Mouse (Mus musculus): ENCODE measurements at regions not wholly inside any gene's neighbourhood (a gene's known extent, or its start where the extent isn't known, plus 50 kb on each side); places are given as distances from the start of the nearest gene placed in this dataset.

- Histone ChIP-seq H3K4me2 (ENCODE audit: low read length) (no peak overlapping the region), H3K9me3 (replicated peaks; ENCODE audit: low read length) (no peaks in the 10 kb centered on the region), H3K27ac (no peak overlapping the region), H3K36me3 (ENCODE audit: insufficient read depth, low read length) (no peaks in the 10 kb centered on the region), H3K4me3 (replicated peaks; ENCODE audit: low read depth, low read length) (no peak overlapping the region), H3K4me1 (replicated peaks; ENCODE audit: insufficient read depth, low read length) (no peaks in the 10 kb centered on the region), H3K9ac (ENCODE audit: low read depth, low read length) (no peak overlapping the region), H3K27me3 (ENCODE audit: insufficient read depth, low read length) (no peaks in the 10 kb centered on the region)
- ATAC-seq (replicated peaks; ENCODE audit: low FRiP score, low read depth), result no peak
- TF ChIP-seq CTCF (IDR thresholded peaks at IDR 0.05; ENCODE audit: low read depth), result no peak
- WGBS, result 46% methylated on average over 3 of the region's 3 CpGs
- DNase-seq (ENCODE audit: low spot score), result peak; percentile 16
Measured at GRCm38 (mm10) chr8:33123061-33123587, 305.4 kb upstream of the 5930422O12Rik start.

GRCm38 (mm10) chr8:33126981-33127380 is 301.5 kb upstream of the 5930422O12Rik start:
- DNase-seq (ENCODE audit: low spot score), result no peak
- ATAC-seq (replicated peaks; ENCODE audit: low FRiP score, low read depth), result no peak
- H3K27ac ChIP-seq, result no peak overlapping the region
- H3K4me2 ChIP-seq (ENCODE audit: low read length), result no peak overlapping the region
- WGBS, result 89% methylated on average over 2 of the region's 2 CpGs
- H3K27me3 ChIP-seq (ENCODE audit: insufficient read depth, low read length), result no peaks in the 10 kb centered on the region
- no peak for TF ChIP-seq CTCF (IDR thresholded peaks at IDR 0.05; ENCODE audit: low read depth)
- no peak overlapping the region for H3K9ac ChIP-seq (ENCODE audit: low read depth, low read length)
- H3K9me3 ChIP-seq (replicated peaks; ENCODE audit: low read length), result no peaks in the 10 kb centered on the region
- H3K36me3 ChIP-seq (ENCODE audit: insufficient read depth, low read length), result no peaks in the 10 kb centered on the region
- H3K4me3 ChIP-seq (replicated peaks; ENCODE audit: low read depth, low read length), result no peak overlapping the region
- H3K4me1 ChIP-seq (replicated peaks; ENCODE audit: insufficient read depth, low read length), result no peaks in the 10 kb centered on the region

GRCm38 (mm10) chr8:33138874-33139273 is 289.6 kb upstream of the 5930422O12Rik start:
- no peaks in the 10 kb centered on the region for H3K9me3 ChIP-seq (replicated peaks; ENCODE audit: low read length)
- WGBS, result 7% methylated on average over 2 of the region's 2 CpGs

GRCm38 (mm10) chr8:33139850-33140249 is 288.7 kb upstream of the 5930422O12Rik start:
- ATAC-seq (replicated peaks; ENCODE audit: low FRiP score, low read depth) (no peak), DNase-seq (ENCODE audit: low spot score) (peak; percentile 61)
- Histone ChIP-seq H3K9me3 (replicated peaks; ENCODE audit: low read length) (no peaks in the 10 kb centered on the region), H3K4me2 (ENCODE audit: low read length) (no peak overlapping the region), H3K4me3 (replicated peaks; ENCODE audit: low read depth, low read length) (no peak overlapping the region), H3K27ac (no peak overlapping the region), H3K4me1 (replicated peaks; ENCODE audit: insufficient read depth, low read length) (no peaks in the 10 kb centered on the region), H3K27me3 (ENCODE audit: insufficient read depth, low read length) (no peaks in the 10 kb centered on the region), H3K36me3 (ENCODE audit: insufficient read depth, low read length) (no peaks in the 10 kb centered on the region), H3K9ac (ENCODE audit: low read depth, low read length) (no peak overlapping the region)
- WGBS, result 31% methylated on average over 2 of the region's 2 CpGs
- no peak for TF ChIP-seq CTCF (IDR thresholded peaks at IDR 0.05; ENCODE audit: low read depth)

More at GRCm38 (mm10) chr8:33138874-33139273, 289.6 kb upstream of the 5930422O12Rik start:
- H3K27me3 ChIP-seq (ENCODE audit: insufficient read depth, low read length), result no peaks in the 10 kb centered on the region
- no peak overlapping the region for H3K9ac ChIP-seq (ENCODE audit: low read depth, low read length)
- H3K36me3 ChIP-seq (ENCODE audit: insufficient read depth, low read length), result no peaks in the 10 kb centered on the region
- DNase-seq (ENCODE audit: low spot score) (peak; percentile 77), ATAC-seq (replicated peaks; ENCODE audit: low FRiP score, low read depth) (peak; percentile 74)
- H3K4me3 ChIP-seq (replicated peaks; ENCODE audit: low read depth, low read length), result no peak overlapping the region
- no peak overlapping the region for H3K4me2 ChIP-seq (ENCODE audit: low read length)
- H3K27ac ChIP-seq, result no peak overlapping the region
- no peaks in the 10 kb centered on the region for H3K4me1 ChIP-seq (replicated peaks; ENCODE audit: insufficient read depth, low read length)
- TF ChIP-seq CTCF (IDR thresholded peaks at IDR 0.05; ENCODE audit: low read depth), result no peak

- H3K4me1 ChIP-seq (replicated peaks; ENCODE audit: insufficient read depth, low read length), result no peaks in the 10 kb centered on the region
- WGBS, result 90% methylated on average over 6 of the region's 6 CpGs
- DNase-seq (ENCODE audit: low spot score), result no peak
- H3K27me3 ChIP-seq (ENCODE audit: insufficient read depth, low read length), result no peaks in the 10 kb centered on the region
- ATAC-seq (replicated peaks; ENCODE audit: low FRiP score, low read depth), result no peak
- no peak overlapping the region for H3K4me3 ChIP-seq (replicated peaks; ENCODE audit: low read depth, low read length)
- H3K9me3 ChIP-seq (replicated peaks; ENCODE audit: low read length), result no peaks in the 10 kb centered on the region
- no peak overlapping the region for H3K9ac ChIP-seq (ENCODE audit: low read depth, low read length)
- no peaks in the 10 kb centered on the region for H3K36me3 ChIP-seq (ENCODE audit: insufficient read depth, low read length)
- no peak for TF ChIP-seq CTCF (IDR thresholded peaks at IDR 0.05; ENCODE audit: low read depth)
- no peak overlapping the region for H3K4me2 ChIP-seq (ENCODE audit: low read length)
- no peak overlapping the region for H3K27ac ChIP-seq
Measured at GRCm38 (mm10) chr8:33177642-33178041, 250.9 kb upstream of the 5930422O12Rik start.

GRCm38 (mm10) chr8:33183029-33183428 is 245.5 kb upstream of the 5930422O12Rik start:
- no peak for ATAC-seq (replicated peaks; ENCODE audit: low FRiP score, low read depth)
- DNase-seq (ENCODE audit: low spot score), result no peak
- H3K9me3 ChIP-seq (replicated peaks; ENCODE audit: low read length), result no peaks in the 10 kb centered on the region
- WGBS, result 82% methylated on average over 9 of the region's 9 CpGs
- H3K4me3 ChIP-seq (replicated peaks; ENCODE audit: low read depth, low read length), result no peak overlapping the region
- no peak overlapping the region for H3K9ac ChIP-seq (ENCODE audit: low read depth, low read length)
- no peaks in the 10 kb centered on the region for H3K36me3 ChIP-seq (ENCODE audit: insufficient read depth, low read length)
- no peaks in the 10 kb centered on the region for H3K27me3 ChIP-seq (ENCODE audit: insufficient read depth, low read length)
- no peak overlapping the region for H3K27ac ChIP-seq
- no peak overlapping the region for H3K4me2 ChIP-seq (ENCODE audit: low read length)
- TF ChIP-seq CTCF (IDR thresholded peaks at IDR 0.05; ENCODE audit: low read depth), result no peak
- no peaks in the 10 kb centered on the region for H3K4me1 ChIP-seq (replicated peaks; ENCODE audit: insufficient read depth, low read length)
